Mouse (Mus musculus) spleen, adult 2 months (tissue): ENCODE measurements around the gene Rras2. TPM values are rescaled to one million over a fixed set of nuclear protein-coding genes. Genes with fewer than 3 reads are reported as not detected.

ENCODE experiments used
- DNase-seq, 2 experiments: peaks; one replicate each; pipeline versions ENCODE4 v3.0.0 to v3.0.0-alpha.2; 2012 to 2021; ENCODE audit warnings: low spot score in 2 of 2, low read depth in 1 of 2
- H3K27ac ChIP-seq: fragments of 200-500 bp; 2 replicates; pipeline ENCODE4 v1.5.1; 2012; ENCODE audit warnings: low read length, inconsistent platforms; ENCODE audit not compliant: insufficient read depth
- H3K27me3 ChIP-seq: fragments of 200-500 bp; 2 replicates; pipeline ENCODE4 v1.6.1; 2012; ENCODE audit warnings: mild to moderate bottlenecking, moderate library complexity, low read length, inconsistent platforms; ENCODE audit not compliant: control insufficient read depth, insufficient read depth
- H3K36me3 ChIP-seq: fragments of 200-500 bp; 2 replicates; pipeline ENCODE4 v1.6.1; 2012; ENCODE audit warnings: mild to moderate bottlenecking, low read length, inconsistent platforms; ENCODE audit not compliant: control insufficient read depth, insufficient read depth
- H3K4me1 ChIP-seq: fragments of 200-500 bp; 2 replicates; pipeline ENCODE4 v1.6.1; 2011; ENCODE audit warnings: inconsistent platforms; ENCODE audit not compliant: control insufficient read depth, insufficient read depth, insufficient read length
- H3K4me3 ChIP-seq: fragments of 200-500 bp; 2 replicates; pipeline ENCODE4 v1.5.1; 2011; ENCODE audit warnings: mild to moderate bottlenecking, inconsistent platforms; ENCODE audit not compliant: insufficient read depth, insufficient read length; ENCODE audit errors: extremely low read depth
- CTCF ChIP-seq: fragments of 200-500 bp; IDR thresholded peaks from 2 replicates; pipeline ENCODE4 v1.5.1; 2011; ENCODE audit warnings: mild to moderate bottlenecking, inconsistent platforms; ENCODE audit not compliant: insufficient read depth, insufficient read length, insufficient replicate concordance; ENCODE audit errors: extremely low read depth
- POLR2A ChIP-seq: fragments of 200-500 bp; IDR thresholded peaks from 2 replicates; pipeline ENCODE4 v1.6.1; 2011; ENCODE audit warnings: low read depth, low read length, inconsistent platforms
- WGBS: fragments of 180-500 bp; shearing (Covaris S2); methylation state at CpG from one replicate; pipeline ENCODE4 v1.1.7; 2018; 5-methylcytosine and 5-hydroxymethylcytosine counted together
- polyA plus RNA-seq: library from polyadenylated mRNA; depleted of rRNA; stranded (reverse); fragments of >200 nt; gene quantifications from 2 replicates; pipeline ENCODE4 v1.2.3, GENCODE M21; 2012; rRNA removed

Rras2 gene
- polyA plus RNA-seq, 1 experiment, result 14.4 TPM

- Histone ChIP-seq H3K4me1 (no peaks in the 10 kb centered on the region), H3K4me3 (no peak overlapping the region), H3K27me3 (no peaks in the 10 kb centered on the region), H3K27ac (no peak overlapping the region), H3K36me3 (no peaks in the 10 kb centered on the region)
- 48% methylated on average over 5 of the region's 5 CpGs for WGBS
- TF ChIP-seq POLR2A (no peak), CTCF (no peak)
- no peak for DNase-seq
Observed at GRCm38 (mm10) chr7:114005499-114005898, 112.1 kb downstream of the Rras2 start.

DNA sequence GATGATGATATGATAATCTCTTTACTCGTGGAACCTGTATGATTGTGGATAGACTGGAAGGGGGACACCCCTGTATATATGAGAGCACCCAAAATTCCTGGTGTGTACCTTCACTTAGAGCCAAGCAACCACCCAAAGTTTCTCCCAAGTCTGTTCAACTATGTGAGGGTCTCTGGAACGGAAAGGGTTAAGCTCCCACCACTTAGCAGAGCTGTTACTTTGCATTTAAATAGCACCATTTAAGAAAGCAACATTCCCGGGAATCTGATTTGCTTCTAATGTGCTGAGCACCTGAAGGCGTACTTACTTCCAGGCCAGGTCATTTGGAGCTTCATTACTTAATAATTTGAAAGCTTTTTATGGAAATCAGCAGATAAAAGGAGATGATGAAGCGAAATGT is 113.4 kb downstream of the Rras2 start:
- Histone ChIP-seq H3K4me3 (no peak overlapping the region), H3K27me3 (no peaks in the 10 kb centered on the region)

GRCm38 (mm10) chr7:113997675-113998354 is 119.8 kb downstream of the Rras2 start:
- H3K4me3 ChIP-seq, result no peak overlapping the region
- no peak overlapping the region for H3K27ac ChIP-seq
- H3K4me1 ChIP-seq, result no peaks in the 10 kb centered on the region
- no peaks in the 10 kb centered on the region for H3K36me3 ChIP-seq
- H3K27me3 ChIP-seq, result no peaks in the 10 kb centered on the region
- WGBS, result 87% methylated on average over 7 of the region's 7 CpGs
- TF ChIP-seq POLR2A, result no peak
- TF ChIP-seq CTCF, result no peak
- DNase-seq, result no peak

More for the DNA sequence above, 113.4 kb downstream of the Rras2 start:
- 71% methylated on average over 5 of the region's 5 CpGs for WGBS
- no peak for DNase-seq
- Histone ChIP-seq H3K27ac (no peak overlapping the region), H3K36me3 (no peaks in the 10 kb centered on the region), H3K4me1 (no peaks in the 10 kb centered on the region)
- TF ChIP-seq CTCF (no peak), POLR2A (no peak)

Other genes starting within 250 kb of the Rras2 start
- 13.3 and 16.9 TPM in 2 replicates for gene Copb1, start 136.9 kb upstream of the Rras2 start, polyA plus RNA-seq
- gene Psma1, start 158.3 kb upstream of the Rras2 start, polyA plus RNA-seq, result 42.6 and 42.7 TPM in 2 replicates